Mouse (Mus musculus): ENCODE data around the gene Plin4. TPM values are rescaled to one million over a fixed set of nuclear protein-coding genes. Genes with fewer than 3 reads are reported as not detected.
"Not testable (repeated sequence)": the region's sequence is repeated elsewhere in the genome, so short reads cannot be mapped to it uniquely, and the experiment has no call there.

The Plin4 gene
- total RNA-seq, 4 experiments from 2014 or later, result 7.7 to 20.5 (median 12.2) TPM

GRCm38 (mm10) chr17:56065715-56066114, 43.9 kb downstream of the Plin4 start:
- not testable (repeated sequence) for DNase-seq (ENCODE audit: low spot score in 2 of 2)

GRCm38 (mm10) chr17:56062081-56062480, 47.5 kb downstream of the Plin4 start:
- DNase-seq (ENCODE audit: low spot score in 2 of 2), result no peak

- DNase-seq (ENCODE audit: low spot score in 2 of 2), result no peak
Measured at GRCm38 (mm10) chr17:56057381-56058120, 52.1 kb downstream of the Plin4 start.

GRCm38 (mm10) chr17:56055945-56056678, 53.5 kb downstream of the Plin4 start:
- no peak for DNase-seq (ENCODE audit: low spot score in 2 of 2)

- no peak for DNase-seq (ENCODE audit: low spot score in 2 of 2)
Measured at GRCm38 (mm10) chr17:56054938-56055337, 54.7 kb downstream of the Plin4 start.

GRCm38 (mm10) chr17:56051369-56051768, 58.2 kb downstream of the Plin4 start:
- no peak for DNase-seq (ENCODE audit: low spot score in 2 of 2)

Other genes with a start within 250 kb of the Plin4 start
- gene Zfp119a, start 230.9 kb downstream of the Plin4 start, total RNA-seq (2022), result 1 to 10 TPM; 5.0 to 6.7 (median 5.3) TPM
- gene Zfp959, start 217.7 kb downstream of the Plin4 start, total RNA-seq (2022), result 1 to 10 TPM; 5.6 to 8.4 (median 7.2) TPM
- 1 to 10 TPM; 3.3 to 5.6 (median 3.8) TPM for gene Zfp119b, start 160.3 kb downstream of the Plin4 start, total RNA-seq (2022)
- gene Ebi3, start 157.2 kb downstream of the Plin4 start, total RNA-seq (2022), result 1 to 10 TPM; 1.2 to 3.2 (median 1.8) TPM
- 10 to 100 TPM; 16.9 to 19.1 (median 18.9) TPM for gene Yju2, start 150.7 kb downstream of the Plin4 start, total RNA-seq (2022)
- gene Shd, start 139.3 kb downstream of the Plin4 start, total RNA-seq (2022), result 10 to 100 TPM; 24.3 to 29.0 (median 26.8) TPM
- 10 to 100 TPM; 68.1 to 83.4 (median 76.2) TPM for gene Fsd1, start 123.3 kb downstream of the Plin4 start, total RNA-seq (2022)
- gene Stap2, start 104.2 kb downstream of the Plin4 start, total RNA-seq (2022), result 1 to 10 TPM; 1.8 to 2.8 (median 2.2) TPM
- 100 to 1,000 TPM; 102 to 115 (median 106) TPM for gene Mpnd, start 104.1 kb downstream of the Plin4 start, total RNA-seq (2022)
- 10 to 100 TPM; 44.1 to 55.6 (median 52.1) TPM for gene Sh3gl1, start 73.2 kb downstream of the Plin4 start, total RNA-seq (2022)
- gene Chaf1a, start 69.4 kb downstream of the Plin4 start, total RNA-seq (2022), result 1 to 10 TPM; 2.5 to 3.5 (median 2.7) TPM
- gene Ubxn6, start 34.8 kb downstream of the Plin4 start, total RNA-seq (2022), result 10 to 100 TPM; 76.5 to 96.6 (median 88.0) TPM
- gene Hdgfl2, start 30.2 kb downstream of the Plin4 start, total RNA-seq (2022), result 100 to 1,000 TPM; 112 to 127 (median 115) TPM
- gene Plin5, start 7.8 kb upstream of the Plin4 start, total RNA-seq (2022), result under 1 TPM; 0.53 to 0.80 (median 0.66) TPM
- gene Lrg1, start 12.2 kb upstream of the Plin4 start, total RNA-seq (2022), result 1 to 10 TPM in 1 of 4 experiments, under 1 TPM in 3; 0.55 to 1.1 (median 0.74) TPM
- 100 to 1,000 TPM; 116 to 118 (median 117) TPM for gene Sema6b, start 30.5 kb upstream of the Plin4 start, total RNA-seq (2022)
- gene Tnfaip8l1, start 52.7 kb upstream of the Plin4 start, total RNA-seq (2022), result 1 to 10 TPM; 5.3 to 6.4 (median 5.9) TPM
- 10 to 100 TPM; 34.7 to 42.6 (median 40.1) TPM for gene Mydgf, start 74.1 kb upstream of the Plin4 start, total RNA-seq (2022)
- gene Dpp9, start 109.1 kb upstream of the Plin4 start, total RNA-seq (2022), result 10 to 100 TPM; 54.5 to 65.5 (median 60.5) TPM
- 10 to 100 TPM; 32.7 to 36.0 (median 35.1) TPM for gene Fem1a, start 147.0 kb upstream of the Plin4 start, total RNA-seq (2022)
- gene Ticam1, start 167.0 kb upstream of the Plin4 start, total RNA-seq (2022), result 1 to 10 TPM; 6.8 to 8.8 (median 7.8) TPM
- gene Plin3, start 183.1 kb upstream of the Plin4 start, total RNA-seq (2022), result 10 to 100 TPM; 13.2 to 22.6 (median 19.6) TPM
- not detected for gene Arrdc5, start 190.5 kb upstream of the Plin4 start, total RNA-seq (2022)
- 1 to 10 TPM in 3 of 4 experiments, under 1 TPM in 1; 0.77 to 2.5 (median 1.6) TPM for gene Uhrf1, start 193.5 kb upstream of the Plin4 start, total RNA-seq (2022)
- 10 to 100 TPM; 66.8 to 85.2 (median 76.9) TPM for gene Kdm4b, start 216.3 kb upstream of the Plin4 start, total RNA-seq (2022)